Mouse (Mus musculus) spleen, adult 12 weeks (tissue): ENCODE measurements around the gene Slc2a5.

Experiments
- DNase-seq: peaks from one replicate; pipeline ENCODE4 v3.0.0; 2022; ENCODE audit warnings: low spot score

The Slc2a5 gene

GRCm38 (mm10) chr4:150119055-150119454, at the start of gene Slc2a5:
Slc2a5 (plus strand) TSS chr4:150119283.
- DNase-seq: no peak

DNA sequence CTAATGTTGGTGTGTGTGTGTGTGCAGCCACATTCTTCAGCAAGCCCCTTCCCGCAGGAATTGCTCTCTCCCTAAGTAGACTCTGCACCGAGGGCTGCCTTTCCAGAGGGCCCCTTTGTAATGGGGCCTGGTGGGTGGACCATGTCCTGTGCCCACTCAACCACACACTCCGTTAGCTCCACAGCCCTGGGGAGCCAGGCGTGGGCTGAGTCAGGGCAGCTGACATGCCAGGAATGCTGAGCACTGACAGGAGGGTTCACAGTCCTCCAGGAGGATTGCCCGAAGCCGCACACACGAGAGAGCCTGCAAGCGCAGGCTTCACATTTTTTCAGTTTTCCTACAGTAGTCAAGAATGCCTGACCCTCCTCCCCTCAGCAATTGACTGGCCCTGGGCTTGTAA, 48.9 kb upstream of the Slc2a5 start:
- DNase-seq: no peak

- DNase-seq: no peak
Observed at GRCm38 (mm10) chr4:150072416-150073101, 46.5 kb upstream of the Slc2a5 start.

DNA sequence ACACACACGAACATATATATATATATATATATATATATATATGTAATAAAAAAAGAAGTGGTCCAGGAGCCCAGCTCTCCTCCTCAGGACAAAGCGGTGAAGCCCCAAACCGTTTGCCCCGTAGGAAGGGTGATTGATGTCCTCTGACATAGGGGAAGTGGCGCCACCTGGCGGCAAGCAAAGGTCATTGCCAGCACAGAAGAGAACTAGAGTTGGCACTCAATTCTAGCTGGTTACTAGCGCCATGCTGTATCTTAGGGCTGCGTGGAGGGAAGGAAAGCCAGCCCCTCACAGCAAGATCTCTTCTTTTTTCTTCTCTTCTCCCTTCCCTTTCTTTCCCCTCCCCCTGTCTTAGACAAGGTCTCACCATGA, 46.0 kb upstream of the Slc2a5 start:
- DNase-seq: no peak

DNA sequence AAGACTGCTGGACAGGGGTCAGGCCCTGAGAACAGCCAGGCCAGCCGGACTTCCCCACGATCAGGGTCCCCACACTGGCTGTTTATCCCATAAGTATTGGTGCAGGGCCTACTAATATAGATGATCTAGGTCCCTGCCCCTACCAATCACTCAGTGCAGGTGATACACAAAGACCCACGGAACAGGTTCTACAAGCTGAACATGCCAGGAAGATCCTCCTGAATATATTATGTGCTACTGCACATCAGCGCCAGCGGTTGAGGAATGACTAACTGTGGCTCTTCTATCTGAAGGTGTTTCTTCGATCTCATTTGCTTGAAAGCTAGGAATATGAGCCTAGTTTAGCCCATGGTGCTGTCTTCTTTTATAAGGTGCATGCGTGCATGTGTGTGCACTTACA, 43.7 kb upstream of the Slc2a5 start:
- no peak for DNase-seq

DNA sequence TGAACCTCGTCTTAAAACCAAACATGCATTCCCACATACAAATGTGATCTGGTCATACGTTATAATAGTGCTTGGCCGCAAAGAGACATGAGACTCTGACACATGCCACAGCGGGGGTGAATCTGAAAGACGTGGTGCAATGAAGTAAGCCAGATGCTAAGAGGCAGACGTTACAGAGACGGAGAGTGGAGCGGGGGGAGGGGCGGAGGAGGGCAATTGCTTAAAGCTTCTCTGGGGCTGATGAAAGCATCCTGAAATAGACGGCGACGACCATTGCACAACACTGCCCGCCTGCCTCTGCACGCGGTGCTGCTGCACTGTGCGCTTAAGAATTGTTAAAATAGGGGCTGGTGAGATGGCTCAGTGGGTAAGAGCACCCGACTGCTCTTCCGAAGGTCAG, 42.9 kb upstream of the Slc2a5 start:
- no peak for DNase-seq

DNA sequence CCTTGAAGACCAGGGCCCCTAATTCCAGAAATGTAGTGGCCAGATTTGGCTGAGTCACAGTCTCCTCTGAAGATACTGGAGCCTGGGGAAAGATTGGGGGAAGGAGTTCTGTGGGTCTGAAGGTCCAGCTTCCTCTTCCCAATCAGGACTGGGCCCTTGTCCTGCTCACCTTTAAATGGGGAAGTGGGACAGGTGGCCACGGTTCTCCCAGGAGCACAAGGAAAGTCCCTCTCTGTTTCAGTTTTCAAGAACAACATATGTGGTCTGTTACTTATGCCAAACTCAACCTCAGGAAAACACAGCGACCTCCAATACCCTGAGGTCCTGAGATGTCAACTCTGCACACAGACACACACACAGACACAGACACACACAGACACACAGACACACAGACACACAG, 40.4 kb upstream of the Slc2a5 start:
- DNase-seq: no peak

GRCm38 (mm10) chr4:150079244-150079643, 39.8 kb upstream of the Slc2a5 start:
- DNase-seq: no peak

DNA sequence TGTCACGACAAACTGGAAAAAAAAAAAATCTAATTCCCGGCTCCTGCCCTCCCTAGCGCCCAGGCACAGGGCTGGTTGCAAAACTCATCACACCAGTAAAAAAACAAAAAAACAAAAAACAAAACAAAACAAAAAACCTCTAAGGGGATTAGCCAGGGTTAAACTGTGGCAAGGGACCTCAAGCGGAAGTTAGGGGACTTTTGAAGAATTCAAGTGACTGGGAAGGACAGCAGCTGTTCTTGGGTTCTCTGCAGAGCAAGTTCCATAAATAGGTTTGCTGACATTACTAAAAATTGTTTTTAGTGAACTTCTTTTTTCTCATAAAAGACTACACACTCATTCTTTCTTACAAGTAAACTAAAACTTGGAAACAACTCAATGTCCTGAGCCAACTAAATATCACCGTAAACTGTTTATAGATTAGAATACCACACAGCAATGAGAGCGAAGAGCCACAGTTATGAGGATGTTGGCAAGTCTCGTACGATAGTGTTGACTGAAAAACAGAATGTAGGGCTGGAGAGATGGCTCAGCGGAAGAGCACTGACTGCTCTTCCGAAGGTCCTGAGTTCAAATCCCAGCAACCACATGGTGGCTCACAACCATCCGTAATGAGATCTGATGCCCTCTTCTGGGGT, 38.6 kb upstream of the Slc2a5 start:
- DNase-seq: no peak

DNA sequence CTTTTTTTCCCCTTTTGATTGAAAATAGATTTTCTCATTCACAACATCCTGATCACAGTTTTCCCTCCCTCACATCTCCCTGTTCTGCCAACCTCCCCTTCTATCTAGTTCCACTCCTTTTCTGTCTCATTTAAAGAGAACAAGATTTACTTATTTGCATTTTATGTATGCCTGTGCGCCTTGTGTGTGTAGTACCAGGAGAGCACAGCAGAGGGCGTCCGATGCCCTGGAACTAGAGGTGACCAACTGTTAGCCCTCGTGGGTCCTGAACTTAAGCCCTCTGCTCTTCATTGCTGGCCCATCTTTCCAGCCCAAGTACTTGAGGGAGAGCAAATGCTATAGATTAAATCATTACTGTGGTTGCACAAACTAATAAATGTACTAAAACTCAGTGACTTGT, 33.7 kb upstream of the Slc2a5 start:
- DNase-seq: no peak

DNA sequence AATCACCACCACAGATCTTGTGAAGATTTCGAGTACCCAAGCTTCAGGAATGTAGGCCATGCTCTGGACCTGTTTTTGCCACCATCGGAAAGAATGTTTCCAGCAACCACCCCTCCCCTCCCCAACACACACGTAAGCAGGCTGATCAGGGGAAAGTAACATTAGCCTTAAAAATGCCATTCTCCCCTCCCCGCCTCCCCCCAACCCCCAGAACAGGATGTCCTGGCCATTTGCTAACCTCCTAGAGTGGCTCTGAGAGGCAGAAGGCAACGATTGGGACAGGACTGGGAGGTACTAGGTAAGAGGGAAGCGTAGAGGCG, 32.3 kb upstream of the Slc2a5 start:
- no peak for DNase-seq

- peak; percentile 69 for DNase-seq
Observed at GRCm38 (mm10) chr4:150087161-150087889, 31.8 kb upstream of the Slc2a5 start, which contains the start of gene Gpr157. Gpr157 (plus strand) TSS chr4:150087365.

- DNase-seq: no peak
Observed at GRCm38 (mm10) chr4:150087890-150088530, 31.1 kb upstream of the Slc2a5 start.

- DNase-seq: no peak
Observed at GRCm38 (mm10) chr4:150089121-150089520, 30.0 kb upstream of the Slc2a5 start.

DNA sequence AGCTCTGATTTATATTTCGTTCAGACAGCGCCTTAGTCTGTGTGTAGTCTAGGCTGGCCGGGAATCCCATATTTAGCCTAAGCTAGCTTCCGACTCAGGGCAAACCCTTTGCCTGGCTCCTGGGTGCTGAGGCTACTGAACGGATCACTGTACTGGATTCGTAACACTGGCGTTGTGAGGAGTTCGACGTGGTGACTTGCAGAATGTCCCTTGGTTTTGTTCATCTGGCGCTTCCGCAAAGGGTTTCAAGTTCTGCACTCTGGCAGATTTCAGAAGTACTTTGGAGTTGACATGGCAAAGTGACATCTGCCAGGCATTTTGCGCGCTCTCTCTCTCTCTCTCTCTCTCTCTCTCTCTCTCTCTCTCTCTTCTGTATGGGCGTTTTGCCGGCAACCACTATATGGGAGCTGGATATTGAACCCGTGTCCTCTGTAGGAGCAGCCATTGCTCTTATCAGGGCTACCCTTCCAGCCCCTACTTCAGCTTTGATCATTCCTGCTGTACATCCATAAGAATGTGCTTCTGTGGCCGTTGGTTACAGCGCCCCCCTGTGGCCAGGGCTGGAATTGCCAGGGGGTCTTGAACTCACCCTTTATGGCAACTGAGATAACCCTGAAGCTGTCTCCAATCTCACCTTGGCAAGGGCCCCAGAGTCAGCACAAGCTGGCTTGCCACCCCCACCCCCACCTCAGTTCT, 27.0 kb upstream of the Slc2a5 start:
- no peak for DNase-seq

- no peak for DNase-seq
Observed at GRCm38 (mm10) chr4:150092583-150092902, 26.5 kb upstream of the Slc2a5 start.

GRCm38 (mm10) chr4:150093560-150094462, 25.3 kb upstream of the Slc2a5 start:
- no peak for DNase-seq

- DNase-seq: no peak
Observed at GRCm38 (mm10) chr4:150094463-150094789, 24.7 kb upstream of the Slc2a5 start.

GRCm38 (mm10) chr4:150096309-150096708, 22.8 kb upstream of the Slc2a5 start:
- no peak for DNase-seq

- no peak for DNase-seq
Observed at GRCm38 (mm10) chr4:150097847-150098246, 21.2 kb upstream of the Slc2a5 start.

DNA sequence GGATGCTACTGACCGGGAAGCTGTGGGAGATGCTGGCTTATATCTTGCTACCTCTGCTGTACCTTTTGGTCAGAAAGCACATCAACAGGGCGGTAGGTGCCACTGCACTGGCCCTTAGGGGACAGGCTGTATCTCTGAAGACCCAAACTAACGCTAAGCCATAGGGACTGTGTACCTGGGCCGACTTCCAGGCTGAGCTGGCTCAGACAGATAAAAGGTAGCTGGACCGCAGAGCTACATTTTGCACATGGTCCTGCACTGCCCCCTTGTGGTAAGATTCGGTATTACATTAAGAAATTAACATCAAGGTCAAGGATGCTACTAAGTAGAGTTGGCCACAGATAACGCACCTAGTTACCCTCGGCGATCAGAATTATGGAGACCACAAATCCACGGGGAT, 20.2 kb upstream of the Slc2a5 start:
- DNase-seq: no peak

DNA sequence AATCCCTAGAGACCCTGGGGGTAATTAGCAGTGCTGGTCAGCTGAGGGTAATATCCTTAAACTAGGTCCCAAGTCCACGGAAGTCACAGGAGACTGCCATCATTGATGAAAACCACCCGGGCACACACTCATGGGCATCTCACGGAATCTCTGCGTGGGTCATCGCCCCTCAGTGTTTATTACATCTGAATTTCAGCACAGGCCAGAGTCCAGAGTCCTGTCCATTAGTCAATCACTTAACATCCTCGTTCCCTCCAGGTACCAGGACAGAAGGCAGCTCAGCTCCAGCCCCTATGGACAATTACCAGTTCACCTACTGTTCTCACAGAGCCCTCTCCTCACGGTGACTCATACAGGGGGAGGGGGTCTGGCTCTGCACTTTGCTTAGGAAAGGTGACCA, 16.3 kb upstream of the Slc2a5 start:
- DNase-seq: no peak
